Mouse (Mus musculus) stomach, postnatal 0 days (tissue): ENCODE data around the gene Pm20d1. TPM values are rescaled to one million over a fixed set of nuclear protein-coding genes. Genes with fewer than 3 reads are reported as not detected.

Source experiments
- ATAC-seq: fragments of 200-750 bp; cut with Nextera tagmentation; 2 replicates; pipeline ENCODE4 v1.8.0; 2017; ENCODE audit not compliant: low FRiP score, low TSS enrichment
- DNase-seq: peaks from one replicate; pipeline ENCODE4 v3.0.0-alpha.2; 2016; ENCODE audit warnings: low spot score
- H3K27ac ChIP-seq: fragments of 300-500 bp; sonication (generic); replicated peaks from 2 replicates; pipeline ENCODE4 v1.5.1; 2014; ENCODE audit warnings: mild to moderate bottlenecking, control low read depth
- H3K27me3 ChIP-seq: fragments of 300-500 bp; sonication (generic); 2 replicates; pipeline ENCODE4 v1.6.1; 2014; ENCODE audit warnings: low read length; ENCODE audit not compliant: control insufficient read depth, insufficient read depth
- H3K36me3 ChIP-seq: fragments of 300-500 bp; sonication (generic); 2 replicates; pipeline ENCODE4 v1.6.1; 2014; ENCODE audit warnings: low read length, mixed read lengths; ENCODE audit not compliant: control insufficient read depth, insufficient read depth
- H3K4me1 ChIP-seq: fragments of 300-500 bp; sonication (generic); replicated peaks from 2 replicates; pipeline ENCODE4 v1.6.1; 2014; ENCODE audit warnings: antibody characterized with exemption; ENCODE audit not compliant: control insufficient read depth, insufficient read depth
- H3K4me2 ChIP-seq: fragments of 300-500 bp; sonication (generic); replicated peaks from 2 replicates; pipeline ENCODE4 v1.6.1; 2014; ENCODE audit warnings: low read depth, mild to moderate bottlenecking, control low read depth, moderate library complexity
- H3K4me3 ChIP-seq: fragments of 300-500 bp; sonication (generic); 2 replicates; pipeline ENCODE4 v1.5.1; 2014; ENCODE audit warnings: low read depth, low read length, control low read depth
- H3K9ac ChIP-seq: fragments of 300-500 bp; sonication (generic); 2 replicates; pipeline ENCODE4 v1.6.1; 2014; ENCODE audit warnings: mild to moderate bottlenecking, low read length, control low read depth, mixed read lengths
- H3K9me3 ChIP-seq: fragments of 300-500 bp; sonication (generic); 2 replicates; pipeline ENCODE4 v1.6.1; 2016; ENCODE audit warnings: low read length; ENCODE audit not compliant: control insufficient read depth
- CTCF ChIP-seq: IDR thresholded peaks from 2 replicates; pipeline ENCODE4 v1.5.1; 2016; ENCODE audit warnings: antibody characterized with exemption, low read depth, mild to moderate bottlenecking, moderate library complexity
- EP300 ChIP-seq: optimal IDR thresholded peaks from 2 replicates; pipeline ENCODE3; 2016; ENCODE audit warnings: antibody characterized with exemption
- WGBS: fragments of 180-500 bp; shearing (Covaris S2); extraction: QIAGEN DNeasy Blood & Tissue Kit; methylation state at CpG from one replicate; pipeline ENCODE4 v1.1.7; 2014; 5-methylcytosine and 5-hydroxymethylcytosine counted together
- polyA plus RNA-seq: library from polyadenylated mRNA; unstranded; fragments of >200 nt; fragmentation: Nextera tagmentation; extraction: Ambion mirVana; gene quantifications from 2 replicates; pipeline ENCODE4 v1.2.1, GENCODE M21; 2015

Pm20d1 gene
- polyA plus RNA-seq, 1 experiment from 2014 or later, result 1.1 TPM

GRCm38 (mm10) chr1:131751891-131752311 lies 45.3 kb upstream of the Pm20d1 start:
- H3K27me3 ChIP-seq, result no peaks in the 10 kb centered on the region
- ATAC-seq (peak; percentile 40; the same call in 1 of the 2 replicates), DNase-seq (no peak)
- WGBS, result 44% methylated on average over 10 of the region's 10 CpGs
- H3K4me3 ChIP-seq, result no peak overlapping the region
- peak overlapping the region; percentile 53 for H3K27ac ChIP-seq
- no peak overlapping the region for H3K4me2 ChIP-seq
- no peak overlapping the region for H3K9ac ChIP-seq
- no peaks in the 10 kb centered on the region for H3K36me3 ChIP-seq
- no peaks in the 10 kb centered on the region for H3K4me1 ChIP-seq
- no peak for TF ChIP-seq CTCF
- TF ChIP-seq EP300, result no peak
- H3K9me3 ChIP-seq, result no peaks in the 10 kb centered on the region

- H3K36me3 ChIP-seq, result no peaks in the 10 kb centered on the region
- no peak overlapping the region for H3K4me2 ChIP-seq
- H3K27ac ChIP-seq, result no peak overlapping the region
- 44% methylated on average over 3 of the region's 3 CpGs for WGBS
- no peaks in the 10 kb centered on the region for H3K27me3 ChIP-seq
- DNase-seq (no peak), ATAC-seq (no peak)
- H3K9me3 ChIP-seq, result no peaks in the 10 kb centered on the region
- TF ChIP-seq CTCF (no peak), EP300 (no peak)
- no peak overlapping the region for H3K4me3 ChIP-seq
- no peaks in the 10 kb centered on the region for H3K4me1 ChIP-seq
- H3K9ac ChIP-seq, result no peak overlapping the region
Measured at GRCm38 (mm10) chr1:131754212-131754829, 42.9 kb upstream of the Pm20d1 start.

GRCm38 (mm10) chr1:131754916-131755315 lies 42.3 kb upstream of the Pm20d1 start:
- no peak overlapping the region for H3K9ac ChIP-seq
- TF ChIP-seq EP300 (no peak), CTCF (no peak)
- no peak overlapping the region for H3K4me3 ChIP-seq
- H3K27me3 ChIP-seq, result no peaks in the 10 kb centered on the region
- H3K27ac ChIP-seq, result no peak overlapping the region
- no peaks in the 10 kb centered on the region for H3K4me1 ChIP-seq
- WGBS, result 84% methylated on average over 4 of the region's 4 CpGs
- no peak for ATAC-seq
- no peaks in the 10 kb centered on the region for H3K9me3 ChIP-seq
- no peaks in the 10 kb centered on the region for H3K36me3 ChIP-seq
- no peak overlapping the region for H3K4me2 ChIP-seq
- DNase-seq, result no peak

- Histone ChIP-seq H3K36me3 (no peaks in the 10 kb centered on the region), H3K27ac (no peak overlapping the region), H3K9me3 (no peaks in the 10 kb centered on the region), H3K27me3 (no peaks in the 10 kb centered on the region), H3K4me1 (no peaks in the 10 kb centered on the region), H3K4me2 (no peak overlapping the region), H3K9ac (no peak overlapping the region), H3K4me3 (no peak overlapping the region)
- DNase-seq (no peak), ATAC-seq (no peak)
- TF ChIP-seq CTCF (no peak), EP300 (no peak)
- 96% methylated on average over 6 of the region's 6 CpGs for WGBS
Measured at GRCm38 (mm10) chr1:131757211-131757610, 40.0 kb upstream of the Pm20d1 start.

GRCm38 (mm10) chr1:131758796-131759195 lies 38.4 kb upstream of the Pm20d1 start:
- DNase-seq (no peak), ATAC-seq (no peak)
- TF ChIP-seq EP300 (no peak), CTCF (no peak)
- no peak overlapping the region for H3K9ac ChIP-seq
- 81% methylated on average over 7 of the region's 7 CpGs for WGBS
- H3K9me3 ChIP-seq, result no peaks in the 10 kb centered on the region
- H3K4me1 ChIP-seq, result no peaks in the 10 kb centered on the region
- H3K27me3 ChIP-seq, result no peaks in the 10 kb centered on the region
- no peak overlapping the region for H3K4me2 ChIP-seq
- H3K4me3 ChIP-seq, result no peak overlapping the region
- H3K36me3 ChIP-seq, result no peaks in the 10 kb centered on the region
- H3K27ac ChIP-seq, result no peak overlapping the region

GRCm38 (mm10) chr1:131759667-131760427 lies 37.3 kb upstream of the Pm20d1 start:
- ATAC-seq, result no peak
- Histone ChIP-seq H3K4me3 (no peak overlapping the region), H3K27ac (peak overlapping the region; percentile 35; the same call in 1 of the 2 replicates), H3K36me3 (no peaks in the 10 kb centered on the region), H3K27me3 (no peaks in the 10 kb centered on the region), H3K9ac (no peak overlapping the region), H3K4me1 (no peaks in the 10 kb centered on the region), H3K9me3 (no peaks in the 10 kb centered on the region), H3K4me2 (no peak overlapping the region)
- WGBS, result 49% methylated on average over 9 of the region's 9 CpGs
- TF ChIP-seq EP300, result no peak
- no peak for TF ChIP-seq CTCF
- peak; percentile 16 for DNase-seq
